Mouse (Mus musculus) right cerebral cortex, postnatal 14 days (tissue): ENCODE results near the gene Rpp14.
"Not testable (repeated sequence)": the region's sequence is repeated elsewhere in the genome, so short reads cannot be mapped to it uniquely, and the experiment has no call there.

Experiments
- DNase-seq: peaks from one replicate; pipeline ENCODE4 v3.0.0; 2022

Gene Rpp14

DNA sequence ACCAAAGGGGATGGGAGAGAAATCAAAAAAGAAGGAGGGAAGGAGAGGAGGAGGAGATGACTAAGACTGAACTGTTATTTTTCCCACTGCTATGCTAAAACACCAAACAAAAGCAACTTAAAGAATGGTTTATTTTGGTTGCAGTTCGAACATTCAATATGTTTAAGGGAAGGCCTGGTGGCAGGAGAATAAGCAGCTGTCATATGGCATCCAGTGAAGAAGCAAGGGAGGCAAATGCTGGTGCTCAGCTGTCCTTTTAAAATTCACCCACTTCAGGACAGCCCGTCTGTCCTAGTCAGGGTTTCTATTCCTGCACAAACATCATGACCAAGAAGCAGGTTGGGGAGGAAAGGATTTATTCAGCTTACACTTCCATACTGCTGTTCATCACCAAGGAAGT lies 37.2 kb downstream of the Rpp14 start:
- DNase-seq = no peak

DNA sequence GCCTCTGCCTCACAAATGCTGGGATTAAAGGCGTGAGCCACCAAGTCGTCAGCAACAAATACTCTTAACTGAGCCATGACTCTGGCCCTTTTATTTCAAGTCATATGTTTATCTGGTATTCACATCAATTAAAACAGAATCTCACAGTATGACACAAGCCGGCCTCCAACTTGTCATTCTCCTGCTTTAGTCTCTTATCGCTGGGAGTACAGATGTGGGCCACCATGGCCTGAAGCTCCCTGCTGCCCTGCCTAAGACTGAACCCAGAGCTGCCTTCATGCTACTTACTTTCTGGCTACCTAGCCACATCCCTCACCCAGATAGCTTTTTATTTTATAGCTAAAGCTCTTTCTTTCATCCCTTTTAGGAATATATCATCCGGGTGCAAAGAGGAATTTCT lies 39.3 kb downstream of the Rpp14 start:
- DNase-seq = no peak

DNA sequence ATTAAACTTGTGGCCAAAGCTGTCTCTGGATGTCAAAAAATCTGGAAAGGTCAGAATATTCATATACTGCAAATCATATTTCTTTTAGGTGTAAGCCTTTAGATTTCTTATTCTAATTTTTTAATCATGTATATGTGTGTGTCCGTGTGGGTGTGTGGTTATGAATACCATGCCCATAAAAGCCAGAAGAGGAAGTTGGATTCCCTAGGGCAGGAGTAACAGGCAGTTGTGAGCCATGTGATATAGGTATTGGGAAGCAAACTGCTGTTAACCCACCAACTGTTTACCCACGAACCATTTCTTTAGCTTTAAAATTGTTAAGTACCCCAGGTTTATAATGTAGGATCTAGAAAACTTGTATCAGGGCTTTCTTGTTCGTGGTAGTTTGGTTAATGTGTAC lies 39.7 kb downstream of the Rpp14 start:
- no peak for DNase-seq

DNA sequence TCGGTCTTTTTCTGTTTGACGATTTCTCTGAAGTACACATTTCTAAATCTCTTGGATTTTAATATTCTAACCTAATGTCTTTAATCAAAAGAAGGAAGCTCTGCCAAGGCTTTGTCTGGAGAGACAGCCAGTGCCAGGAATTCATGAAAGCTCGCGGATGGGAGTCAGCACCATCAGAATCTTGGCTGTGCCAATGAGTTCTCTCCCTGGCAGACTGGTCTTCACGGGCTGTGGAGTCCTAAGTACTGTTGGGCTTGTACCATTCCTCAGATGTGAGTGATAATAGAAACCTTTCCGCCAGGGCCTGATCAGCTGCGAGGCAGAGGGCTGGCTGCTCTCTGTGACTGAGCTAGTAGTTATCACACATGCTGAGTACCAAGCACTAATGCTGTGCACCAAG lies 43.0 kb downstream of the Rpp14 start:
- no peak for DNase-seq

DNA sequence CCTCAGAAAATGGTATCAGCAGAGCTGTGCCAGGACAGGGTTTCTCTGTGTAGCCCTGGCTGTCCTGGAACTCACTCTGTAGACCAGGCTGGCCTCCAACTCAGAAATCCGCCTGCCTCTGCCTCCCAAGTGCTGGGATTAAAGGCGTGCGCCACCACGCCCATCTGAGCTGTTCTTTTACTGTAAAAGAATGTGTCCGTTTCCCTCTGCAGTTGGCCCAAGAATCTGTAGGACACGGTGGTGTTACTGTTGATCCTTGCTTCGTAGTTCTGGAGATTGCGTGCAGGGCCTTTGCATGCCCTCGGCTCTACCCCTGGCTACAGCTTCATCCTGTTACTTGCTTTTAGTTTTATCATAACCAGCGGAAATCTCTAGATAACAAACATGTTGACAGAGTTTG lies 43.4 kb downstream of the Rpp14 start:
- not testable (repeated sequence) for DNase-seq

DNA sequence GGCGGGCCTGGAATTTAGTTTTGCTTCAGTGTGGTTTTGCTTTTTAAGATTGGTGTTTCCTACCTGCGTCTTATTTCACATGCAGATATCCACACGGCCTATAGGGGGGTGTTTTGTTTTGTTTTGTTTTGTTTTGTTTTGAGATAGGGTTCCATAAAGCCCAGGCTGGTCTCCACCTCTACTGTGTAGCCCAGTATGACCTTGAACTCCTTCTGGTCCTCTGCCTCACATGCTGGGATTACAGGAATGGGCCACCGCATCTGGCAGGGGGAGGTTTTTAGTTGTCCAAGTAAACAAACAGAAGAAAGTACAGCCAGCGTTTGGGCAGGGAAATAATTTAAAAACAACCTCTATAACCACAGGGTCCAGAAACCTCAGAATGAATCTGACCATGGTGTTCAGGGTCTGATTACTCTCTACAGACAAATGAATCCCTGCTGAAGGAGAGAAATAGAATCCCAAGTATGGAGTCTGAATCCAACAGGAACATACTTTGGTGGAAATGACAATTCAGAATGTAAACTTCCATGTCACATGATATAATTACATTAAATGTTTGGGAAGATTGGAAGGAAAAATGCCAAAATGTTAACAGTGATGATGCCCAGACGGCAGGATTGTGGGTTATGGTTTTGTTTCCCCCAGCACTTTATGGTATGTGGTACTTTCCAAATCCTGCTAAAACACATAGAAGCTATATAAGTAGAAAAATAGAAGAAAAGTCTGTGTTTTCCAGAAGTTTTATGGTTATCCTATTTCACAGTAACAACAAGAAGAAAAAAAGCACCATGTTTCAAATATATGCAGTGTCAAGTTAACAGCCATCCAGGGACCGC lies 44.1 kb downstream of the Rpp14 start:
- no peak for DNase-seq

DNA sequence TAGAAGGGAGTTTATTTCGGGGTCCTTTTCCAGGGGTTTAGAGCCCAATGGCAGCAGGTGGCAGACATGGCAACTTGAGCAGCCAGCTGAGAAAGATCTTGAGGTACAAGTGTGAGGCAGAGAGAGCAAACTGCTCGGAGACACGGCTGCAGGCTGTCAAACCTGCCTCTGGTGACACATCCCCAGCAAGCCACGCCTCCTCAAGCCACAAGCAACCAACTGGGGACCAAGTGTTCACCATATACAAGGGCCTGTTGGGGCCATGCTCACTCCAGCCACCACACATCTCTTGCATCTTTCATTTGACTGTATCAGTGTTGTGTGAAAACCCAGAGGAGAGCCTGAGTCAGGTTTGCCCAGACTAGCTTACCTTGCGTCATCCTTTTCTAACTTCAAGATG lies 47.8 kb downstream of the Rpp14 start:
- no peak for DNase-seq

DNA sequence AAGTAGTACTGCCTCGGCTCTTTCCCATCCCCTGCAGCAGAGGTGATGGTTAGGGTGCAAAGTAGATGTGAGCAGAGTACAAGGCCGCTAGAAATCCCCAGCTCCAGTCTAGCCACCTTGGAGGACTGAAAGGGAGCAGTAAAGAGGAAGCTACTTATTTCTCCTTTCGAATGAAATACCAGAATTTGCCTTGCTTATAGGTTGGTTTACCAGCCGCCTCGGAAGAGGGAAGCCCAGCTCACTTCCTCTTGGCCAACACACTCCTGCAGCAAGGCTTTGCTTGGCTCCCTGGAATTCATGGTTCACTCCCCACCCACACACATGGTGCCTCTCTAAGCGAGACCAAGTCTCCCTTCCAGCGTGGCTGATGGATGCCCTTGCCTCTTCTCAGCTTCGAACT lies 52.6 kb downstream of the Rpp14 start:
- no peak for DNase-seq

DNA sequence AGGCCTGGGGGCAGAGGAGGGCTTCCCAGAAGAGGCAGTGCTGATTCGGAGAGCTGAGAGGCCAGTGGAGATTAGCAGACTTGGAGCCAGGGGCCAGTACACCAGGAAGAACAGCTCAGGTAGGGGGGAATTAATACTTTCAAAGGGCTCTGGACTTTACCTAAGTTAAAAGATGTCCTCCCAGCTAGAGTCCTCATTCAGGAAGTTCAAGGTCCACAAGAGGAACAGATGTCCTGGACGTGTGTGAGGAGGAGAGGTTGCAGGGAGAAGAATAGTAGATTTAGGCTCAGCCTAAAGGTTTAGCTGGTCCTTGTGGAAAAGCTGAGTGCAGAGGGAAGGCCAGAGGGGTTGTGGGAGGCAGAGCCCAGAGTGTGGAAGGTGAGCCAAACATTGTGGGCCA lies 54.1 kb downstream of the Rpp14 start:
- DNase-seq = no peak

DNA sequence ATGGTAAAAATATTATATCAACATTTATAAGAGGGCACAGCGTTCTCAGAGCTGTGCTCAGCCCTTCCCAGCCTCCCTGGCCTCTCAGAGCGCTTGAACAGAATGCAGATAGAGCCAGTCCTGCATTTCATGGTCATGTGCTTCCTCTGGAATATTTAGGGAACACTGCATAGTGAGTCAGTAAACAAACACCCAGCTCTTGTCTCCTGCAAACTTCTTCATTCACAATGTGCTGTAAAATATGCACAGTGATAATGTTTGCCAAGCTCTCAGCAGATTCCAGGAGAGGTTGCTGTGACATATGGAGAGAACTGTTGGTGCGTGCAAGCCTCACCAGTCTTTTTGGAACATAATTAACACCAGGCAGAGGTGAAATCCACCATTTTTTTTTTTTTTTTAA lies 55.0 kb downstream of the Rpp14 start:
- no peak for DNase-seq

DNA sequence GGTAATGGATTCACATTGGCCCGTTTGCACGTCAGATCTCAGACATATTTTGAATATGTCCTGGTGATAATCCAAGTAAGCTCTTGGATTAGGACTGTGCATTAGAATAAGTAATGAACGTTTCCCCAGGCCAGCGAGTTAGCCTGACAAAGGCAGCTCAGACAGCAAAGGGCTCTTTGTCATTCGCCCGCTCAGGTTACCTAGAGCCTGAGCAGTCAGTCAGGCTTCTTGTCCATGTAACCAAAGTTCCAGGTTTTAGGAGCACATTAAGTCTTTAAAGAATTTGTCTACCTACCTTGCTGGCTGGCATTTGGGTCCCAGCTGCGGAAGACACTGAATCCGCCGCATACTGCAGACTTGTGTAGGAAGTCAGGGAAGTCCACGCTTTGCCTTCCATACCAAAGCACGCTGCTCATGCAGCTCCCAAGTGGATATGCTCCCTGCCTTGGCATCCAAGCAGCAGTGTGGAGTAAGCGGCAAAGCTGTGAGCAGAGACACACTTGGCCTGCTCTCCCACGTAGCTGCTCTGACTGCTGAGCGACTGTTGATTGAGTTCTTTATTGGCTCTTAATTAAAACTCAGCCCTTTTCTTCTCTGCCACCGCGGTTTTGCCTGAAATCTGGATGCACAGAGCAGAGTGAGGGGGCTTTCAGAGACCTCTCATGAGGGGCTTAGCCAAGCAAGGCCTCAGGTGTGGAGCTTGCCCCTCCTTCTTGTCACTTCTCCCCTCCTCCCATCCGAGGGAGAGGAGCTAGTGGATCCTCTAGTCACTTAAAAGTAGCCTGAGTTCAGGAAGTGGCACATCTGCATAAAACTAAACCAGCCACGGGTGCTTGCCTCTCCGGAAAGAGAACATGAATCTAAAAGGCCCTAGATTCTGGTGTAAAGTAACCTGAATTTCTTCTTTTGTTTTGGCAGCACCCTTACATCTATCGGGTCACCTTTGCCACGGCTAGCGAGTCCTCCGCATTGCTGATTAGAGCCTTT lies 59.9 kb downstream of the Rpp14 start:
- no peak for DNase-seq

DNA sequence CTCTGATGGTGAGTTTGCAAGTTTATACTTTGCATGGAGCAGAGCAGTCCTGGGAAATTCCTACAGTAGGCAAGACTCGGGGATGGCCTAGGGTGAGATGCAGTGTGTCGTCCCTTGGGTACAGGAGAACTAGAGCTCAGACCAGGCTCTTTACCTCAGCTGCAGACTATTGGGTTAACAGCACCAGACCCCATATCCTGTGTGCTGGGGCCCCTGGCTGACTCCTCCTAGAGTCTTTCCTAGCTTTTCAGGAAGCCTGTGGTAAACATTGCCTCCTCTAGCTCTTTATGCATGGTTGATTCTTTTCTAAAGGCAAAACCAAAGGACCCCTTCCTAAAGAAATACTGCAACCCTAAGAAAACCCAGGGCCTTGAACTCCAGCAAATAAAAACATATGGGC lies 61.0 kb downstream of the Rpp14 start:
- no peak for DNase-seq
